Mouse (Mus musculus): ENCODE measurements around the gene Loxl3.

Loxl3 gene

DNA sequence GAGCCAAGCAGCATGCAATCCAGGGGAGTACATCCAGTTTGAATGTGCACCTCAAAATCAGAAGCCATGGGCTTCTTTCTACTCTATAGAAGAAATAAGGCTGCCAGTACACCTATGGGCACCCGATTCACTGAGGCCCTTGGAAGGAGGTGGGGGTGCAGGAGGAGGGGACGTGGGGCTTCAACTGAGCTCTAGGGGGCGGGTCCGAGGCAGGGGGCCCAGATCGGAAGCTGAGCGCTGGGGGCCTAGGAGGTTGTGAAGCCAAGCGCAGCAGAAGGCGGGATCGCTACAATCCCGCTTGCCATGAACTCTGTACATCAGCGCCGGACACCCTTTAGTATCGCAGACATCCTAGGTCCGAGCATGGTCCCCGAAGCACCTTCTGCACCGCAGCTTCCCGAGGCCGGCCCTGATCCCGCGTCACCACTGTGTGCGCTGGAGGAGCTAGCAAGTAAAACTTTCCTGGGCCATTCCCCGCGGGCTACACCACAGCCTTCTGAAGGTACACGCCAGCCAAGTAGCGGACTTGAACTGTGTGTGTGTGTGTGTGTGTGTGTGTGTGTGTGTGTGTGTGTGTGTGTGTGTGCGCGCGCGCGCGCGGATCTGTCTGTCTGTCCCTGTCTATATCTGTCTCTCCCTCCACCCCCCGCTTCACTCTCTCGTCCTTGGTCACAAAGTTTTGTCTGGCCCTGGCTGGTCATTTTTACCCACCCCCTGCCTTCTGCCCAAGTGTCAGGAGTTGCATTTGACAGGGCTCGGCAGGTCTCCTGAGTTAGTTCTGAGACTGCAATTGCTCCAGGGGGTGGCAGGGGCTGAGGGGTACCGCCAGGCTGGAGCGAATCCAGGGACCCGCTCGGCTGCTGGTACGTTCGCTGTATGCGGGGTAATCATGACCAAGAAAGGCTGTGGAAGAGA lies 52.4 kb downstream of the Loxl3 start, which contains the start of gene Lbx2:
Gene Lbx2, plus strand, starts transcription at position 247 of the 915 bp plus-strand sequence.
- no peak for DNase-seq (ENCODE audit: low spot score)

DNA sequence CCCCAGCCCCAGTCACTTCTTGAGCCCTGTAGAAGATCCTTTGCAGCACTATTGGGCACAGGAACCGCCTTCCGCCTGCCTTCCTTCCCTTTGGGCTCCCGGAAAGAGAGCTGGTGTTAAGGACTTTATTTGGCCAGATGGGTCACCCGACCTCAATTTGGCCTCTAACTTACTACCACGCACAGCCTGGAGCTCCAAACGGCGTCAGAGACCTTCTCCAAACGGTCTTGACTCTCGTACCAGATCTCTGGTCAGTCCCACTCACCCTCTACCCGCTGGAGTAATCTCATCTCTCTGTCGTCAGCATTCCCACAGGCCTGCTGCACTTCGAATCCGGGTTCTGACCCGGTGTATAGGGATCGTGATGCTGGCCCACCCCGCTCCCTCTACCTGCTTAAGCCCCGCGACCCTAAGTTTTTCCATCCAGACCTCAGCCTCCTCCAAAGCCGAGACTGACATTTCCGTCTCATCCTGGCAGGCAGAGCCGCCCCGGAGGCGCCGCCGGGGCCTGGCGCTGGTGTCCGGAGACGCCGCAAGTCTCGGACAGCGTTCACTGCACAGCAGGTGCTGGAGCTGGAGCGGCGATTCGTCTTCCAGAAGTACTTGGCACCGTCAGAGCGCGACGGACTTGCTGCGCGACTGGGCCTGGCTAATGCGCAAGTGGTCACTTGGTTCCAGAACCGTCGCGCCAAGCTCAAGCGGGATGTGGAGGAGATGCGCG lies 53.4 kb downstream of the Loxl3 start:
- peak; percentile 71 for DNase-seq (ENCODE audit: low spot score)

DNA sequence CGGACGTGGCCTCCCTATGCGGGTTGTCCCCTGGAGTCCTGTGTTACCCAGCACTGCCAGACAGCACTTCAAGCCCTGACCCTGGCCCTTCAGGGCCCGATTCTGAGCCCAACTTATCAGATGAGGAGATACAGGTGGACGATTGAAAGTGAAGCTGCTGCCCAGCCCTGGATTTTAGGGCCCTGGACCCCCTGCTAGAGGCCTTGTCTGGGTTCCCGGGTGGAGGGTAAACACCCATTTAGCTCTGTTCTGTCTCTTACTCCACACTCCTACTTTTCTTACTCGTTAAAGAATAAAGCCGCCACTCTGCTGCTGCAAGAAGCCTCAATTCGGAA lies 53.9 kb downstream of the Loxl3 start:
- DNase-seq (ENCODE audit: low spot score): no peak

DNA sequence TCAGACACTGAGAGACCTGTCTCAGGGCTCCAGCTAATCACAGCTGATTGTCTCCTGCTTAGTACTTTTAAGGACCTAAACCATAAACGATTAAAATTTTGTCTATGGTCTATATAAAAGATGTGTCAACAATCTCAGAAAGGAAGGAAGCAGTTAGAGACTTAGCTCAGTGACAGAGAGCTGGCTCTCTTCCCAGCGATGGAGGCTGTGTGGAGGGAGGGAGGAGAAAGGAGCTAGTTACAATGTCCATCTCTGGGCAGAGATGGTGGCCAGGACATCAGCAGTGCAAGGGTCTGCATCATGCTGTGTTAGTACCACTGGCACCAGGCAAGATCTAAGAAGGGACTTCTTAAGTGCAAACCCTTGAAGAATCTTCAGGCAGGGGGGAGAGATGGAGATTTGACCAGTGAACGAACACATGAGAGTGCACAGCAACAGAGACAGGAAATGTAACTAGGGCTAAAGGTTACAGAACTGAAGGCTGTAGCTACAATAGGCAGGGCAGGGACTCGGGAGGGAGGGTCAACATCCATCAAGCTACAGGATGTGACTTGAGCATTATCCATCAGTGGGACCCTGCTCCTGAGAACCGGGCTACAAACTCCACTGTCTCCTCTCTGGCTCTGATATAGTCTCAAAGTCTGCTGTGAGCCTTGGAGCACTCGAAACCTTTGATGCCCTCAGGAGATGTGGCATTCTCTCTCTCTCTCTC lies 58.6 kb downstream of the Loxl3 start:
- DNase-seq (ENCODE audit: low spot score): no peak

DNA sequence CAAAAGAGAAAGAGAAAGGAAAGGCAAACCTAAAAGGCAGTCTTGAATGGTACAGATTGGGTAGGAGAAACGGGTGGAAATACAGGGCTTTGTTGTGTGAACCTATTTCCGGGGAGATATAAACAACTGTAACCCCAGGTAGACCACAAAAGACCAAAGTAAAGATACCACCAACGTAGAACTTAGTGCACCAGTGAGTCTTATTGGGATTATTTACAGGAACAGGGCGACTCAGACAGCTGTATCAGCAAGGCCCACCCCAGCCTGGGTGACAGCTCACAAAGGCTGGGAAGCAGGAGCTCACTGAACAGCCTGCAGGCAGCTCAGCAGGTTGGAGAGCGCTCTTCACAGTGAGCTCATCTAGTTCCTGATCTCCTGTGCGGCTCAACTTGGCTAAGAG lies 62.0 kb downstream of the Loxl3 start:
- no peak for DNase-seq (ENCODE audit: low spot score)

DNA sequence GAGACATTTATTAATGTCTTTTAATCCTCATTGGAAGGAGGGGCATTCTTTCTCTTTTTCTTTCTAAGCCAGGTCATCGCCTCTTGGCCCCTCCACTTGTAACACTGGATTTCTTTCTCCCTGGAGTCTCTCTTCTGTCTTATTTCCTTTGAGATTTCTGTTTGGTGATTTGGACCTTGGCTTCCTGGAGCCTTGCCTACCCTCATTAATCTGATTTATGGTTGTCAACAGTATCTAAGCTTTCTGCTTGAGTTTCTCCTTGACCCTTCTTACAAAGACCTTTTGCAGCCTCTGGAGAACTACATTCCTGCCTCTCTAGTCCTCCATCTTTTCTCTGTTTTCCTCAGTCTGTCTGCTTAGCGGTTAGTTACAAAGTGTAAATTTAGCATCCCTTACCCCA lies 64.4 kb downstream of the Loxl3 start:
- no peak for DNase-seq (ENCODE audit: low spot score)

DNA sequence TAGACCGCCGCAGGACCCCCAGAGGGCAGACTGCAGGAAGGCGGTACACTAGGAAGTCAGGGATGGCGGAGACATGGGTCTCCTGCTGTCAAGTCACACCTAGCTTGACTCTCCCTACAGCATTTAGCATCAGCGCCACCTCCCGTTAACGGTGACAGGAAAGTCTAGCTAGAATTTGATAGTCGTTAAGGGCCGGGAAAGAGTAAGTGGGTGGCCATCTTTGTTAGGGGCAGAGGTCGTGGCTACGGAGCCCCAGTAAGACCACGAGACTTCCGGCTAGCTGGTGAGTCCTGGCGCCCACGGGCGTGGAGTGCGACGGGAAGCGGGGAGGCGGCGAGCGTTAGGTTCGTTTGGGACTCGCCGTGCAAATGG lies 67.3 kb downstream of the Loxl3 start, which contains the start of the genes Ccdc142 and Gm42688:
Gene Ccdc142, plus strand, starts transcription at position 286 of the 372 bp plus-strand sequence.
Gene Gm42688, plus strand, starts transcription at position 302 of the 372 bp plus-strand sequence.
- DNase-seq (ENCODE audit: low spot score): peak; percentile 81

DNA sequence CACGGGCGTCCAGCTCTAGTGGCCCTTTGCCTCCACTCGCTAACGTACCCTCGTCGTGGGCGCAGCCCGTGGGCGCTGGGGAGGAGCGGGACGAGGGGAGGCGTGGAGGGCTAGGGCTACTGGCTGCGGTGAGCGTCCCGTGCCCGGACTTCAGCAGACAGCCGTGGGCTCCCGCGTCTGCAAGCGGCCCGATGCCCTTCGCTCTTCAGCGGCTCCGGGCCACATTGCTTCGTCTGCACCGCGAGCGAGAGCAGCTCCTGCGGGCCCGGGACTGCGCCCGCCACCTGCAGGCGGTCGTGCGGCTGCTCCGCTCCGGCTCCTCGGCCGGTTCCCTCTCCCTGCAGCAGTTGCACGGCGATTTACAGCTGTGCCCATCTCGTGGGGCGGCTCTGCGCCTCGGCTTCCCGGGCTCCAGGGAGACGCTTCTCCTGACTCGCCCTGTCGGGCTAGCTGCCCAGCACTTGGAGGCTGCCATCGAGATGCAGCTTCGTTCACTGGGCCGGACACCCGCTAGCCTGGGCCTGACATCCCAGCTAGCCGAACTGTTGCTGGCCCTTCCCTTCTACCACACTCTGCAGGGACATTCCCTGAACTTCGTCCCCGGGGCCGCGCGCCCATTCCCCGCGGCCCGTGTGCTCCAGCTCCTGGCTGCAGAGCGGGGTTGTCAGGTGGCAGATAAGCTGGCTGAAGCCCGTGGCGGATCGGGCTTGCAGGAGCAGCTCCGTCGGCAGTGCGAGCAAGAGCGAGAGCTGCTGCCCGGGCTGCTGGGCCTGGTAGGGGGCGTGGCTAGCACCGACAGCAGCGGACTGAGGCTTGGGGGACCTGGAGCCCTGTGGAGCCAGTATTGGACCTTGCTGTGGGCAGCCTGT lies 67.9 kb downstream of the Loxl3 start:
- peak; percentile 63 for DNase-seq (ENCODE audit: low spot score)

Data from MN1 (cell line).